Mouse (Mus musculus) brain, embryonic 14.5 days (tissue): ENCODE measurements around the gene Maco1.

Experiments
- CTCF ChIP-seq: fragments of 200-500 bp; IDR thresholded peaks from 2 replicates; pipeline ENCODE4 v1.5.1; 2012; ENCODE audit warnings: inconsistent platforms, mild to moderate bottlenecking, moderate library complexity, borderline replicate concordance; ENCODE audit not compliant: insufficient read depth, insufficient read length; ENCODE audit errors: extremely low read depth
- POLR2A ChIP-seq: fragments of 200-500 bp; IDR thresholded peaks from 2 replicates; pipeline ENCODE4 v1.6.1; 2012; ENCODE audit warnings: mild to moderate bottlenecking, inconsistent platforms, borderline replicate concordance; ENCODE audit not compliant: poor library complexity, insufficient read depth, insufficient read length, severe bottlenecking; ENCODE audit errors: extremely low read depth

DNA sequence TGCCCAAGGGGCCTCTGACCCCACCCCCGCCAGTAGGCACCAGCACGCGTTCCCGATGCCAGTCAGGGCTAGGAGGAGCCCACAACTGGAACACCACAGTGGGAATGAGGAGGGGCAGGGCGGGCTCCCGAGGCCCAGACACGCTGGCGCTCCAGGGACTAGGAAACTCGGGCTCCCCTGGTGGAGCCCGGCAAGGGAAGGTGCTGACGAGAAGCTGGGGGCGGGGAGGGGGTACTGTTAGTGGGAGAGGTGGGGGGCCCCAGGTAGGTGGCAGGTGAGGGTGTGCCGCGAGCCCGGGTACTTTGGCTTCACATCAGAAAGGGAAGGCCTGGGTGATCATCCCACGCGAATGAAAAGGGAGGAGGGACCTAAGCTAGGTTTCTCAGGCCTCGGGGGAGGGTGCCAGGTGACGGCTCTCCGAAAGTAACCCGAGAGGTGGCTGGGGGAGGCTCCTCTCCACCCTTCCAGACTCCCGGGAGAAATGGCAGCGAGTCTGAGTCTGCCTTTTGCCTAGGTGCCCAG, 86.2 kb downstream of the Maco1 start:
- TF ChIP-seq POLR2A = no peak
- no peak for TF ChIP-seq CTCF
